Mouse (Mus musculus): ENCODE measurements at regions not wholly inside any gene's neighbourhood (a gene's known extent, or its start where the extent isn't known, plus 50 kb on each side); places are given as distances from the start of the nearest gene placed in this dataset.

- no peak for DNase-seq
Measured at GRCm38 (mm10) chr3:149324088-149324487, 333.7 kb upstream of the Adgrl2 start.

- DNase-seq, result no peak
Measured at GRCm38 (mm10) chr3:149318728-149319127, 328.4 kb upstream of the Adgrl2 start.

- no peak for DNase-seq
Measured at GRCm38 (mm10) chr3:149314258-149314657, 323.9 kb upstream of the Adgrl2 start.

GRCm38 (mm10) chr3:149313217-149313616, 322.9 kb upstream of the Adgrl2 start:
- DNase-seq, result no peak

- DNase-seq, result no peak
Measured at GRCm38 (mm10) chr3:149311576-149311975, 321.2 kb upstream of the Adgrl2 start.

- DNase-seq, result no peak
Measured at GRCm38 (mm10) chr3:149306709-149307108, 316.4 kb upstream of the Adgrl2 start.

GRCm38 (mm10) chr3:149306291-149306690, 315.9 kb upstream of the Adgrl2 start:
- DNase-seq, result no peak

- DNase-seq, result no peak
Measured at GRCm38 (mm10) chr3:149305440-149305839, 315.1 kb upstream of the Adgrl2 start.

- no peak for DNase-seq
Measured at GRCm38 (mm10) chr3:149305011-149305413, 314.7 kb upstream of the Adgrl2 start.

- no peak for DNase-seq
Measured at GRCm38 (mm10) chr3:149303418-149303817, 313.1 kb upstream of the Adgrl2 start.

GRCm38 (mm10) chr3:149300002-149300401, 309.6 kb upstream of the Adgrl2 start:
- no peak for DNase-seq

GRCm38 (mm10) chr3:149296419-149296962, 306.1 kb upstream of the Adgrl2 start:
- DNase-seq, result no peak

- no peak for DNase-seq
Measured at GRCm38 (mm10) chr3:149295942-149296341, 305.6 kb upstream of the Adgrl2 start.

GRCm38 (mm10) chr3:149295257-149295831, 305.0 kb upstream of the Adgrl2 start:
- no peak for DNase-seq

- no peak for DNase-seq
Measured at GRCm38 (mm10) chr3:149294445-149294844, 304.1 kb upstream of the Adgrl2 start.

GRCm38 (mm10) chr3:149292459-149292858, 302.1 kb upstream of the Adgrl2 start:
- DNase-seq, result no peak

- DNase-seq, result no peak
Measured at GRCm38 (mm10) chr3:149291473-149291872, 301.1 kb upstream of the Adgrl2 start.

GRCm38 (mm10) chr3:149290228-149290627, 299.9 kb upstream of the Adgrl2 start:
- DNase-seq, result no peak

- no peak for DNase-seq
Measured at GRCm38 (mm10) chr3:149287080-149287479, 296.7 kb upstream of the Adgrl2 start.

GRCm38 (mm10) chr3:149284976-149285375, 294.6 kb upstream of the Adgrl2 start:
- no peak for DNase-seq

- no peak for DNase-seq
Measured at GRCm38 (mm10) chr3:149280807-149281789, 290.7 kb upstream of the Adgrl2 start.

- DNase-seq, result no peak
Measured at GRCm38 (mm10) chr3:149279338-149279737, 289.0 kb upstream of the Adgrl2 start.

GRCm38 (mm10) chr3:149277812-149278211, 287.5 kb upstream of the Adgrl2 start:
- DNase-seq, result no peak
